Mouse (Mus musculus): ENCODE measurements at regions not wholly inside any gene's neighbourhood (a gene's known extent, or its start where the extent isn't known, plus 50 kb on each side); places are given as distances from the start of the nearest gene placed in this dataset.
"Not testable (repeated sequence)": the region's sequence is repeated elsewhere in the genome, so short reads cannot be mapped to it uniquely, and the experiment has no call there.

- ATAC-seq (replicated peaks; ENCODE audit: insufficient number of reproducible peaks, low FRiP score, low TSS enrichment, poor library complexity, severe bottlenecking): no peak
Measured at GRCm38 (mm10) chr12:39656606-39657005, 381.2 kb downstream of the Arl4a start.

- ATAC-seq (replicated peaks; ENCODE audit: insufficient number of reproducible peaks, low FRiP score, low TSS enrichment, poor library complexity, severe bottlenecking): no peak
Measured at GRCm38 (mm10) chr12:39648952-39649351, 388.9 kb downstream of the Arl4a start.

GRCm38 (mm10) chr12:39646556-39646955, 391.3 kb downstream of the Arl4a start:
- no peak for ATAC-seq (replicated peaks; ENCODE audit: insufficient number of reproducible peaks, low FRiP score, low TSS enrichment, poor library complexity, severe bottlenecking)

- ATAC-seq (replicated peaks; ENCODE audit: insufficient number of reproducible peaks, low FRiP score, low TSS enrichment, poor library complexity, severe bottlenecking): no peak
Measured at GRCm38 (mm10) chr12:39645581-39645980, 392.2 kb downstream of the Arl4a start.

GRCm38 (mm10) chr12:39639246-39639645, 398.6 kb downstream of the Arl4a start:
- no peak for ATAC-seq (replicated peaks; ENCODE audit: insufficient number of reproducible peaks, low FRiP score, low TSS enrichment, poor library complexity, severe bottlenecking)

- no peak for ATAC-seq (replicated peaks; ENCODE audit: insufficient number of reproducible peaks, low FRiP score, low TSS enrichment, poor library complexity, severe bottlenecking)
Measured at GRCm38 (mm10) chr12:39634337-39634736, 403.5 kb downstream of the Arl4a start.

- no peak for ATAC-seq (replicated peaks; ENCODE audit: insufficient number of reproducible peaks, low FRiP score, low TSS enrichment, poor library complexity, severe bottlenecking)
Measured at GRCm38 (mm10) chr12:39621266-39621665, 416.6 kb downstream of the Arl4a start.

GRCm38 (mm10) chr12:39605289-39605688, 432.5 kb downstream of the Arl4a start:
- no peak for ATAC-seq (replicated peaks; ENCODE audit: insufficient number of reproducible peaks, low FRiP score, low TSS enrichment, poor library complexity, severe bottlenecking)

GRCm38 (mm10) chr12:39604723-39605122, 433.1 kb downstream of the Arl4a start:
- ATAC-seq (replicated peaks; ENCODE audit: insufficient number of reproducible peaks, low FRiP score, low TSS enrichment, poor library complexity, severe bottlenecking): no peak

GRCm38 (mm10) chr12:39594726-39595125, 443.1 kb downstream of the Arl4a start:
- ATAC-seq (replicated peaks; ENCODE audit: insufficient number of reproducible peaks, low FRiP score, low TSS enrichment, poor library complexity, severe bottlenecking): no peak

GRCm38 (mm10) chr12:39593781-39594180, 444.0 kb downstream of the Arl4a start:
- not testable (repeated sequence) for ATAC-seq (replicated peaks; ENCODE audit: insufficient number of reproducible peaks, low FRiP score, low TSS enrichment, poor library complexity, severe bottlenecking)

- ATAC-seq (replicated peaks; ENCODE audit: insufficient number of reproducible peaks, low FRiP score, low TSS enrichment, poor library complexity, severe bottlenecking): no peak
Measured at GRCm38 (mm10) chr12:39587204-39587909, 450.5 kb downstream of the Arl4a start.

GRCm38 (mm10) chr12:39586163-39586562, 451.7 kb downstream of the Arl4a start:
- ATAC-seq (replicated peaks; ENCODE audit: insufficient number of reproducible peaks, low FRiP score, low TSS enrichment, poor library complexity, severe bottlenecking): no peak

- ATAC-seq (replicated peaks; ENCODE audit: insufficient number of reproducible peaks, low FRiP score, low TSS enrichment, poor library complexity, severe bottlenecking): no peak
Measured at GRCm38 (mm10) chr12:39577610-39578009, 460.2 kb downstream of the Arl4a start.

- no peak for ATAC-seq (replicated peaks; ENCODE audit: insufficient number of reproducible peaks, low FRiP score, low TSS enrichment, poor library complexity, severe bottlenecking)
Measured at GRCm38 (mm10) chr12:39572802-39573201, 465.0 kb downstream of the Arl4a start.

- no peak for ATAC-seq (replicated peaks; ENCODE audit: insufficient number of reproducible peaks, low FRiP score, low TSS enrichment, poor library complexity, severe bottlenecking)
Measured at GRCm38 (mm10) chr12:39572147-39572546, 465.7 kb downstream of the Arl4a start.

- no peak for ATAC-seq (replicated peaks; ENCODE audit: insufficient number of reproducible peaks, low FRiP score, low TSS enrichment, poor library complexity, severe bottlenecking)
Measured at GRCm38 (mm10) chr12:39560734-39561446, 476.9 kb downstream of the Arl4a start.

GRCm38 (mm10) chr12:39558491-39558890, 479.3 kb downstream of the Arl4a start:
- no peak for ATAC-seq (replicated peaks; ENCODE audit: insufficient number of reproducible peaks, low FRiP score, low TSS enrichment, poor library complexity, severe bottlenecking)

GRCm38 (mm10) chr12:39536326-39536725, 501.5 kb downstream of the Arl4a start:
- no peak for ATAC-seq (replicated peaks; ENCODE audit: insufficient number of reproducible peaks, low FRiP score, low TSS enrichment, poor library complexity, severe bottlenecking)

GRCm38 (mm10) chr12:39528121-39528520, 509.7 kb downstream of the Arl4a start:
- no peak for ATAC-seq (replicated peaks; ENCODE audit: insufficient number of reproducible peaks, low FRiP score, low TSS enrichment, poor library complexity, severe bottlenecking)

Data from monocyte, adult 5-6 weeks (primary cell).